ENCODE assay signal across 16 mouse cellular contexts in genomic region chr3:86915291-86915690, GRCm38 (mm10). TPM values are rescaled to one million over a fixed set of nuclear protein-coding genes. Genes with fewer than 3 reads are reported as not detected.
DNase-seq lines count a peak whose midpoint lies in the region; ATAC-seq lines count a peak whose summit lies in the region.
"Had no signal": no experiment of that assay in that cellular context is flagged by ENCODE, and none has a peak within 500 bp of the region (broad histone marks: within the 10 kb centered on the region; RNA-seq: fewer than 3 reads in every experiment).

No protein-coding gene starts in this region.

- H3K9ac ChIP-seq in forebrain, embryonic 16.5 days (replicated peaks; ENCODE audit: low read depth, low read length) = no peak overlapping the region
- H3K9ac ChIP-seq in forebrain, embryonic 12.5 days = no peak overlapping the region
- no peak overlapping the region for H3K9ac ChIP-seq in liver, embryonic 12.5 days
- H3K9ac ChIP-seq: intestine, embryonic 15.5 days; midbrain, embryonic 12.5 days had no signal

- WGBS in forebrain, embryonic 16.5 days = 65% methylated on average over 13 of the region's 13 CpGs
- WGBS in forebrain, embryonic 12.5 days = 67% methylated on average over 13 of the region's 13 CpGs
- WGBS in liver, embryonic 12.5 days (ENCODE audit: insufficient replicate concordance) = 50% methylated on average over 13 of the region's 13 CpGs
- 53% methylated on average over 13 of the region's 13 CpGs for WGBS in embryonic facial prominence, embryonic 10.5 days

- H3K27ac ChIP-seq in forebrain, embryonic 16.5 days (ENCODE audit: low read length) = no peak overlapping the region
- H3K27ac ChIP-seq in forebrain, embryonic 12.5 days = no peak overlapping the region
- H3K27ac ChIP-seq in liver, embryonic 12.5 days = no peak overlapping the region
- H3K27ac ChIP-seq in embryonic facial prominence, embryonic 10.5 days (replicated peaks) = no peak overlapping the region
- H3K27ac ChIP-seq: intestine, embryonic 15.5 days; limb, embryonic 10.5 days; midbrain, embryonic 12.5 days had no signal

- no peaks in the 10 kb centered on the region for H3K27me3 ChIP-seq in forebrain, embryonic 16.5 days (replicated peaks; ENCODE audit: control insufficient read depth, insufficient read depth, low read length)
- H3K27me3 ChIP-seq in forebrain, embryonic 12.5 days = no peaks in the 10 kb centered on the region
- H3K27me3 ChIP-seq in liver, embryonic 12.5 days (replicated peaks) = peaks cover 39% of the 10 kb centered on the region
- H3K27me3 ChIP-seq in embryonic facial prominence, embryonic 10.5 days (replicated peaks; ENCODE audit: low read depth, poor library complexity, severe bottlenecking) = peaks cover 27% of the 10 kb centered on the region
- H3K27me3 ChIP-seq: intestine, embryonic 15.5 days; midbrain, embryonic 12.5 days; Patski had no signal

- DNase-seq in B cell, adult 2 months = peak; percentile 7 to 26
- peak; percentile 19 for DNase-seq in T-cell, adult 2 months (ENCODE audit: low spot score)
- no peak for DNase-seq in retina, embryonic 14.5 days (ENCODE audit: low spot score)
- DNase-seq in heart, postnatal 4 days = no peak
- DNase-seq in embryonic facial prominence, embryonic 10.5 days (ENCODE audit: low spot score) = no peak
- DNase-seq: adrenal gland, postnatal 14 days; gastrocnemius, postnatal 14 days; kidney, postnatal 25 days; thymus, adult 18-20 months had no signal

- no peak overlapping the region for H3K4me3 ChIP-seq in forebrain, embryonic 16.5 days (replicated peaks; ENCODE audit: low read length)
- no peak overlapping the region for H3K4me3 ChIP-seq in forebrain, embryonic 12.5 days (replicated peaks)
- H3K4me3 ChIP-seq in liver, embryonic 12.5 days = no peak overlapping the region
- no peak overlapping the region for H3K4me3 ChIP-seq in embryonic facial prominence, embryonic 10.5 days
- H3K4me3 ChIP-seq: intestine, embryonic 15.5 days; limb, embryonic 10.5 days; midbrain, embryonic 12.5 days had no signal

- no peak for ATAC-seq in forebrain, embryonic 16.5 days
- ATAC-seq in forebrain, embryonic 12.5 days (ENCODE audit: low FRiP score) = no peak
- peak; percentile 81; the same call in 1 of the 2 replicates for ATAC-seq in liver, embryonic 12.5 days
- ATAC-seq: intestine, embryonic 15.5 days; Patski had no signal

- H3K4me2 ChIP-seq in forebrain, embryonic 16.5 days (ENCODE audit: low read length) = peak overlapping the region; percentile 16; the same call in 1 of the 2 replicates
- no peak overlapping the region for H3K4me2 ChIP-seq in forebrain, embryonic 12.5 days
- peak overlapping the region; percentile 12; the same call in 1 of the 2 replicates for H3K4me2 ChIP-seq in liver, embryonic 12.5 days
- H3K4me2 ChIP-seq: intestine, embryonic 15.5 days; midbrain, embryonic 12.5 days had no signal

- no peaks in the 10 kb centered on the region for H3K9me3 ChIP-seq in forebrain, embryonic 16.5 days (ENCODE audit: control insufficient read depth, low read length)
- no peaks in the 10 kb centered on the region for H3K9me3 ChIP-seq in forebrain, embryonic 12.5 days
- H3K9me3 ChIP-seq in liver, embryonic 12.5 days (replicated peaks) = no peaks in the 10 kb centered on the region
- H3K9me3 ChIP-seq in embryonic facial prominence, embryonic 10.5 days = no peaks in the 10 kb centered on the region
- H3K9me3 ChIP-seq: intestine, embryonic 15.5 days; limb, embryonic 10.5 days; midbrain, embryonic 12.5 days had no signal

- H3K36me3 ChIP-seq in forebrain, embryonic 16.5 days (ENCODE audit: control insufficient read depth, insufficient read depth) = 0 out of 2 replicates have a peak, but pooled peaks cover 2% of the 10 kb centered on the region
- H3K36me3 ChIP-seq in forebrain, embryonic 12.5 days (replicated peaks) = peaks cover 7% of the 10 kb centered on the region; the same call in 1 of the 2 replicates
- H3K36me3 ChIP-seq in liver, embryonic 12.5 days = no peaks in the 10 kb centered on the region
- peaks cover 12% of the 10 kb centered on the region; the same call in 1 of the 2 replicates for H3K36me3 ChIP-seq in embryonic facial prominence, embryonic 10.5 days (replicated peaks)
- H3K36me3 ChIP-seq: intestine, embryonic 15.5 days; limb, embryonic 10.5 days had no signal

- peaks cover 30% of the 10 kb centered on the region for H3K4me1 ChIP-seq in forebrain, embryonic 16.5 days (replicated peaks; ENCODE audit: control insufficient read depth, insufficient read depth, low read length)
- peaks cover 28% of the 10 kb centered on the region for H3K4me1 ChIP-seq in forebrain, embryonic 12.5 days
- H3K4me1 ChIP-seq in liver, embryonic 12.5 days = peaks cover 21% of the 10 kb centered on the region
- H3K4me1 ChIP-seq in embryonic facial prominence, embryonic 10.5 days = peaks cover 26% of the 10 kb centered on the region

RNA-seq across cellular contexts. Expression of gene Dclk2, which starts 5.4 kb away (rescaled TPM):
- polyA plus RNA-seq in forebrain, embryonic 16.5 days (2015; fragmentation: Nextera tagmentation; extraction: Ambion mirVana) = 102 and 104 TPM in 2 replicates
- polyA plus RNA-seq in forebrain, embryonic 12.5 days (2016; fragmentation: Nextera tagmentation; extraction: Ambion mirVana) = 79.3 and 104 TPM in 2 replicates
- 11.1 and 11.3 TPM in 2 replicates for polyA plus RNA-seq in liver, embryonic 12.5 days (2016; fragmentation: Nextera tagmentation; extraction: Ambion mirVana)
- total RNA-seq in heart, postnatal 4 days (2021) = 1 to 10 TPM; 8.2 to 8.8 TPM
- polyA plus RNA-seq in embryonic facial prominence, embryonic 10.5 days (2016; fragmentation: Nextera tagmentation; extraction: Ambion mirVana) = 14.2 and 15.0 TPM in 2 replicates

Comparison
In these comparisons a context has a peak if more than half of its experiments do, and no peak if none do; other contexts are left out.
1. DNase-seq: peak in B cell, adult 2 months (2 of 2) and T-cell, adult 2 months (single experiment); none in retina, embryonic 14.5 days (single experiment), heart, postnatal 4 days (single experiment) and embryonic facial prominence, embryonic 10.5 days (single experiment).